Mouse (Mus musculus): ENCODE measurements at regions not wholly inside any gene's neighbourhood (a gene's known extent, or its start where the extent isn't known, plus 50 kb on each side); places are given as distances from the start of the nearest gene placed in this dataset.

DNA sequence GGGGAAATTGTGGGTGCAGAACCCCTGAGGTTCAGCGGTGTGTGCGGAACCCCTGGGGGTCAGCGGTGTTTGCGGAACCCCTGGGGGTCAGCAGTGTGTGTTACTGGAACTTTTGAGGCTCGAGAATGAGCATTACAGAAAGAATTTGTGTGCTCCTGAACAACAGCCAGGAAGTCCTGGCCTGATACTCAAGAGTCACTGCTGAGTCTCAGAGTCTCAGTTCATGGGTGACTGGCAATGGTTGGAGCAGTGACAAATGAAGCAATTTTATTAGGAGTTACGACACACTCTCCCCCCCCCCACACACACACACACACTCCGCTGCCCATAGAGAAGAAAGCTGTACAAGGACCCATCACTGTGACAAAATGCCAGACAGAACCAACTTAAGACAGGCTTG, 193.8 kb downstream of the Irs2 start:
- no peak for DNase-seq

DNA sequence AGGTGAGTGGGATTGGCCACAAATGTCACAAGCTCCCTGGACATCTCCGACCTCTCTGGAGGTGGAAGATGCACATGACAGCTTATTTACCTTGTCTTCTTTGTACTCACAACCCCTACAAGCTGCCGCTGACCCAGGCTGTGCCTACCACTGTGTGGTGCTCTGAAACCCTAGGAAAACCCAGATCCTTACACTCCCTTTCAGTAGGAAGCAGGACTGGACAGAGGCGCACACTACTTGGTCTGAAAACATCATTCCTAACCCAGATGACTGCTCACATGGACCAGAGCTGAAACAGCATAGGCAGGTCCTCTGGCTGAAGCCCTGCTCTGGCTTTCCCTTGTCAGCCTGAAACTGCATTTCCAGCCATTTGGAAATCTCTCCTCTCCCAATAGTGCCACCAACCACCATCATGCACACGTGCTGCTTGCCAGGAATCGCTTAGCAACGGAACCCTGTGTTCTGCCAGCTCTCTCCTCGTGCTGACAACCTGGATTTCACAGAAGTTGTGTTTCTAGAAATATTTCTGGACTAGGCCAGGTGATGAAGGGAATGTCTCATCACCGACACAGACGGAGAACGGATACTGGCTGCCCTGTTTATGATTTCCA, 196.1 kb downstream of the Irs2 start:
- peak; percentile 64 to 71 for DNase-seq

DNA sequence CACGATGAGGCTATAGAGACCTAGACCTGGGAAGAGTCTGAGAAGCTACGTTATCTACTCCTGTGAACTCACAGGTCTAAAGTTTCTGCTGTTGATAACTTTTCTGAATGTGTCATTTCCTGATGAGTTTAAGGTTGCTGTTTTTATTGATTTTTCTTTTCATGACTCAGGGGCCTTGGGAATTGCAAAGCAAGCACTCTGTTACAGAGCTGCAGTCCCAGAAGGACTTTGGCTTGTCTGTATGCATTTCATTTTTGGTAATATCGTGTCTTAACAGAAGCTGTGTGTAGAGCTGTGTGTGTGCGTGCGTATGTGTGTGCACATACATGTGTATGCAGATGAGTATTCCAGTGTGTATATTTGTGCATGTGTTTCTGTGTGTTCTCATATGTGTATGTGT, 201.2 kb downstream of the Irs2 start:
- no peak for DNase-seq

DNA sequence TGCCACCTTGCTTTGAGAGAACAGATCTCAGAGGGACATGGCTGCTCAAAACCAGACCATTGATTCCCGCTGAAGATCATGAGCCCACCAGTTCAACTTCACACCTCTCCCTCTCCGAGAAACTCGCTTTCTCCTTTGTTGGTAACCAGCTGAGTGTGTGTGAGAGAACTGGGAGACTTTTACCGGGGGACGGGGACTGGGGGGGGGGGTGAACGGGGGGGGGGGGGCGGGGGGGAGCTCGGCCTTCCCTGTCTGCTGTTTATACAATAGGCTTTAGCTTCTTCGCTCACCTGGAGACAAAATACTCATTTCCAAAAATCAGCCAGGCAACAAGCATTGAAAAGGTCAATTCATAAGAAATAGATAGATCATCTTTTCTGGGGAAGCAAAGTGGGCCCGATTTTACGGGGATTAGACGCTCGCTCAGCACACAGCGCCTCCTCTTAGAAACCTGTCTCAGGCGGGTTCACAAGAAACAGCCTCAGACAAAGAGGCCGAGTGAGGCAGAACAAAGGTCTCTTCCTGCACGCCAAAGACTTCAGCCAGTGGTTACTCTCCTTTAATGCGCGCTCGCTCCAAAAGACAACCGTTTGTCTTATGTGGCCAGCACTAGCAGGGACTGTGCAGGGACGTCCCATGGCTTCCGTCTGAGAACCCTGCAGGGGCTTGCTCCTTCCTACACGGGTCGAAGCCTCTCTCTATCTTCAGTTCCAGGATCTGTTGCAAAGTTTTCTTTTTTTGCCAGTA, 202.7 kb downstream of the Irs2 start:
- DNase-seq = no peak

DNA sequence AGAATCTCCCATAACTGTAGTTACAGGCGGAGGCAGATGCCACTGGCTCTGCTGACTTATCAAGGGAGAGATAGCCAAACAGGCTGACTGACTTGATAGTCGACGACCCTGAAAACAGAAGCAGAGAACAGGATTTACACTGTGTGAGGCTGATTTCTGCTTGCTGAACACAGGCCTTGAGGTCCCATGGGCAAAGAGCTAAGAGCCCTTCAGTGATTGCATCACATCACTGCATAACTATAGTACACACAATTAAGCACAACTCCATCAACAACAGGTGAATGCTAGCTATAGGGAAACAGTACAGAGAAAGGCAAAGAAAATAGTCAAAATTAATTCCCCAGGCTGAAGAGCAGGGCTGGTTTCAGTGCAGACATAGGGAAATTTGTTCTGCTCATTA, 203.3 kb downstream of the Irs2 start:
- DNase-seq = no peak

DNA sequence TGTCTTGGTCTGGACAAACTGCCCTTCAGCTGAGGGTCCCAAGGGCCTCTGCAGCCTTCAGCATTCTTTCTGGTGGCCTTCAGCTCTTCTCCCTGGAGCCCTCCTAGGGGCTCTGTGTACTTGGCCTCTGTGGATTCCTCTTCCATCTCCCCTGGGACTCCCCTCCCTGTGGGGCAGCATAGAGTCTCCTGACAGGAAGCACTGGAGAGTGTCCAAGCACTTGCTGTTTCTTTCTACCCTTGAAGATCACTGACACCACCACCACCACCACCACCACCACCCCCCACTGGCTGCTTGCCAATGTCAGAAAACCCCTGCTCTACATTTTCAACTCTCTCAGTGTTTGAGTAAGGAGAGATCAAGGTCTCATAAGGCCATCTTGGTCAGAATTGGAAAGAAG, 206.3 kb downstream of the Irs2 start:
- DNase-seq = no peak

DNA sequence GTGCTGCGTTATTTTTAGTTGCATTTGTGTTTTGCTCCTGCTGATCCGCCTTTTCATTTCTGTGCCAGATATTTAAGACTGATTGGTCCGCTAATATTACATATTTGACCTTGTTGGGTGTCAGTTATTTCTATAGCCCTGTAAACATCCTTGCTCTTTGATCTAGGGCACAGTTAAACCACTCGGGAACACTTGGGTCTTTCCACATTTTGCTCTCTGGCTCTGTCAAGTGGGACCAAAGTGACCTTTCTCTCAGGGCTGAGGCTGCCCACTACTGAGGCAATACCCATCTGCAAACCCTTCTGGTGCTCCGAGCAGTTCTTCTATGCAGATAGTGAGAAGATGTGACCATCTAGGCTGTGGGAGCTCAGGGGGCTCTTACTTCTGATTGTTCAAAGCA, 206.7 kb downstream of the Irs2 start:
- no peak for DNase-seq

DNA sequence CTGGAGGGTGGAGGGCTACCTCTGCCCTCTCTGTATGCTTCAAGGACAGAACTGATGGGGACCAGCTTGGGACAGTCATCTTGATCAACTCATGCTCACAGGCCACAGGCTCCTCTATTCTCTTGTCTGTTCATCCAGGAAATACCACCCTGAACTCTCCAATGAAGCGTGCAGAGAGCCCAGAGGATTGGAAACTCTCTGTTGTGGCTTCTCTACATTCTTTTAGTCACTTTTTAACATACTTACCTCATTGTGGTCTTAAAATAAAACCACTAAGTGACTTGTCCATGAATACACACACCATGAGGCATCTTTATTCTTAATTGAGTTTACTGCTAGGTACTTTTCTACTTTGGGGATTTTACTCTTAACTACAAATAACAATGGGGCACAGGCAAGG, 209.8 kb downstream of the Irs2 start:
- no peak for DNase-seq

DNA sequence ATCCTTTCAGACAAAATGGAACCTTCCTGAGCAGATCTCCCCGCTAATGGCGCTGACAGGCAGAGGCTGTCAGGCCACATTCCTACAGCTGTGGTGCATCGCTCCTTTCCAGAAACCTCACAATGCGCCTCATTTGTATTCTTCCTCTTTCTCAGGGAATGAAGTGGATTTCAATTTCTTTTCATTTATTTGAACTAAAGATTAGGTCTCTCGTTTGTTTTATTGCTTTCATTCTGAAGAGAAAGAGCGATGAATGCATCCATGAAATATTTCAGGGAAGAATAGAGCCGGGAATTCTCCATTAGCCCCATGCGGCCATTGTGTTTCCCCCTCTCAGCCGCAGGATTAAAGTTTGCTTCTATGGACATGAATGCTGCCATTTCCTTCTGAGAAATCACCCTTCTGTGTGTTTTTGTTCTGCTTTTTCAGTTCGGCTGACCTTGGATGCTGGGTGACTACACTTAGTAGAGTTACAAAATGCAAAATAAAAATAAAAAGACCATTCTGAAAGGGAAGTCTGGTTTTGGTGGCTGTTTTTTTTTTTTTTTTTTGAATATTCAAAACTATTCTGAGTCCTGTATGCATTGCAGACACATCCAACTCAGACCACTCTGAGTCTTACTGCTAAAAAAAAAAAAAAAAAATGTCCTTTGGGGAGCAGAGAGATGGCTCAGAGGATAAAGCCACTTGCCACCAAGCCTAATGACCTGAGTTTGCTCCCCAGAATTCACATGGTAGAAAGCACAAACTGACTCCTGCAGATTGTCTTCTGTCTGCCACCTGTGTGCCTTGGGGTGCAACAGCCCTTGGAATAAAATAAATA, 213.7 kb downstream of the Irs2 start:
- no peak for DNase-seq

DNA sequence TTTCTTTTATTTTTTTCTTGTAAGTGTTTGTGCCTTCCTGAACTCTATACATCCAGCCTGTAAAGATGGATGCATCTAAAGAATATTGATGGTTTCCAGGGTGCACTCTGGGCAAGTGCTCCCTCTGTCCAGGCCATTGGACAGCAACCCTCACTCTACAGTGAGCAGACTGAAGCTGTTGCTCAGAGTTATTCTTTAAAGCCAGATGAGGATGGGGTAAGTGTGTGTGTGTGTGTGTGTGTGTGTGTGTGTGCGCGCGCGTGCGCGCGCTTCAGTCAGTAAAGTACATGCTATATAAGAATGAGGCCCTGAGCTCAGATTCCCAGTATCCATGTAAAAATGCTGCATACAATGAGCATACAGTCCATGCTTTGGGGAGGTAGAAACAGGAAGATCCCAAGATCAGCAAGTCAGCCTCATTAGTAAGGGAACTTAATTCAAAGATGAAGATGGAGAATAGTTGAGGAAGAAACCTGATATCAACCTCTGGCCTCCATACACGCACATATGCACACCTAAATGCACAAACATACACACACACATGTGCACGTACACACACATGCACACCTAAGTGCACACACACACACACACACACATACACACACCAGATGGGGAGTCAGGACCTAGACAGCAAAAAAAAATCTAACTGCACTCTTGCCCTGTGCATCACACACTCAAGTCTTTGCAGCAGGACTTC, 214.4 kb downstream of the Irs2 start:
- DNase-seq = no peak

DNA sequence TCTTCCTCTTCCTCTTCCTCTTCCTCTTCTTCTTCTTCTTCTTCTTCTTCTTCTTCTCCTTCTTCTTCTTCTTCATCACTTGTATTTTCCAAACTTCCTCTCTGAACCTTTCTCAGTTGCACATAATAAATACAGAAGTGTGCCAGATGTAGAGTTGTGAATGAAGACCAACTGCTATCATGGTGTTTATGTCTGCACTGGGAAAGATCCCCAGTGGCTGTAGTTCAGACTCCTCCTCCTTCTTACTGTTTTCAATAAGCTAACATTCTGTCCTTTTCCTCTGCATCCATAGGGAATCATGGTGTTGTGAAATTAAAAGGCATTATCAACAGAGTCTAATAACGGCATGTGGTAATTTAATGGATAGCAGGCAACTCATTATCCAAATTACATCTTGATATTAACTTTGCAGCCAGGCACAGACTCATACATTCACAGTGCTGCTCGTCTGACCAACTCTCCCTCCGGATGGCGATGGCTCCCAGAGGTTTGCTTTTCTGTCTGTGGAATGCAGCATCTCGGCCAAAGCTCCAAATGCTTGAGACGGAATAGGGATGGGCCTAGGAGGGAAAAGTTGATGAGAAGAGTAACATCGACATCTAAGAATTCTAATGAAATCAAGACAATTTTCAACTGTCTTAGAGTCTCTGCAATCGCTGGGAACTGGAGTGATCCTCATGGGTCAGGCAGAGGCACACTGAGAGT, 219.6 kb downstream of the Irs2 start:
- DNase-seq = no peak

DNA sequence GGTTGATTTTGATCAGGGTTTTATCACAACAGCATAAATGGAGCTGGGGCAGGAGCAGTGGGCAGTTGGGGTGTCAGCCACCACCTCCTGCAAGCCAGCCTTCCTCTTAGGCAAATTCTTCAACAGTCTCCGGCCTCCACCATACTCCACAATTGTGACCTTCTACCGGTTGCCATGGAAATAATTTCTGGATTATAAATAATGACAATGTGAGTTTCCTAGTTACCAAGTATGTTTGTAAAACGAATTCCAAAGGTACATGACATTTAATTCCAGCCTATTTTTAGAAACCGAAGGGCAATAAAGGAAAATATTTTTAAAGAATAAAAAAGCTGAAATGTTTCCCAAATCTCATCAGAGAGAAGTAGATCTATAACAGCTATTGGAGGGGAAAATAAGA, 222.5 kb downstream of the Irs2 start:
- no peak for DNase-seq

DNA sequence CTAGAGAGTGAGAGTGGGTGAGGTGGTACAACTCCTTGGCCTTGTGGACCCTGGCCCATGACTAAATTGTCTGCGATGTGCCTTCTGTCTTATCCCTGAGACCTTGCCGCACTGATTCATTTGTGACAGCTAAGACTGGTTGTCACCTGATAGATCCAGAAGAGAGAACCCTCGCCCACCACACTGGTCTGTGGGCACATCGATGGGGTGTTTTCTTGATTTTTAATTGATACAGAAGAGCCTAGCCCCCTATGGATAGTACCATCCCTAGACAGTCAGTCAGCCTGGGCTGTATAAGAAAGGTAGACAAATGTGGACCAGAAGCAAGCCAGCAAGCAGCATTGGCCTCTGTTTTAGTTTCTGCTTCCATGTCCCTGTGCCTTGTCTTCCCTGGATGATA, 222.9 kb downstream of the Irs2 start:
- DNase-seq = no peak

DNA sequence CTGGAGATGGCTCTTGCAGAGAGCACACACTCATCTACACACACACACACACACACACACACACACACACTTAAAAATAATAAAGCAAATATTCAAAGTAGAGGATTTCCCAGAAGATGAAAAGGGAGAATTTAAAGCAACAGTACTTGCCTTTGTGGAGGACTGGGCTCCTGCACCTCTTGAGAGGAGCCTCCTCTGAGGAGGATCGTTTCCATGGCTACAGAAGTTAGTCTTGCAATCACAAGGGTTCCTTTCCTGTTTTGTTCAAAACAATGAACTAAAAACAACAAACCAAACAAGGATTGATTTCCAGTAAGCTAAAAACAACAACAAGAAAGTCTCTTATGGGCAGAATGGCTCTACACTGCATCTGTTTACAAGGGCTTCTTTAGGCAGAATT, 223.8 kb downstream of the Irs2 start:
- DNase-seq = no peak

DNA sequence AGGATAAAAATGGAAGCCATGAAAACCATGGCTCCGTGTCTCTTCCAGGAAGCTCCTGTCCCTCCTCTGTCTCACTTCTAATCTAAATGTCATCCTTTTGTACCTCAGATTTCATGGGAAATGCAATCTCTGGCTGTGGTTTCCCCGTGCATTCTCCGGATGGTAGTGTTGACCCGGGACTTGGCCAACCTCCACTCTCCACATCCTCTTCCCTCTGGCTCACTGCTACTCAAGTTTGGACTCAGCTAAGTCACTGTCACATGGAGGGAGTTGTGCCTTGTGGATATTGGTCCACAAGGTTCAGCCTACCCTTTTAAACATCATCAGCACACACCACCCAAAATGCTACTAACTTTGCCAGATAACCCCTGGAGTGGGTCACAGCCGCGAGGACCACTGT, 226.4 kb downstream of the Irs2 start:
- DNase-seq = no peak

DNA sequence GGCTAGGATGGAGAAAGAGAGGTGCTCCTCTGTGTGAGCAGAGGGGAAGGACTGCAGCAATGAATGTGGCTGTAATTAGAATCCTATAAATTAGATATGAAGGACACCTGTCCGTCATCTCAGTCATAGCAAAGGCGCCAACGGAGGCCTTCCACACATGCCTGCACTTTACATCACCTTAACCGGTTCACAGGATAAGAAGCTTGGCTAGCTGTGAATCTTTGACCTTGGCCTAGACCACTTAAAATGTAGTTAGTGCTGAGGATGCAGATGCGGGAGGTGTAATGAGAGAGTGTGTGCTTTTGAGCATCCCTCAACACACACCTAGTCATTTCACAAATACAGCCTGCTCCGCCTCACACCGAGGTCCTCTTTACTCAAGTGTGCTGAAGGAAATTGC, 228.6 kb downstream of the Irs2 start:
- no peak for DNase-seq

DNA sequence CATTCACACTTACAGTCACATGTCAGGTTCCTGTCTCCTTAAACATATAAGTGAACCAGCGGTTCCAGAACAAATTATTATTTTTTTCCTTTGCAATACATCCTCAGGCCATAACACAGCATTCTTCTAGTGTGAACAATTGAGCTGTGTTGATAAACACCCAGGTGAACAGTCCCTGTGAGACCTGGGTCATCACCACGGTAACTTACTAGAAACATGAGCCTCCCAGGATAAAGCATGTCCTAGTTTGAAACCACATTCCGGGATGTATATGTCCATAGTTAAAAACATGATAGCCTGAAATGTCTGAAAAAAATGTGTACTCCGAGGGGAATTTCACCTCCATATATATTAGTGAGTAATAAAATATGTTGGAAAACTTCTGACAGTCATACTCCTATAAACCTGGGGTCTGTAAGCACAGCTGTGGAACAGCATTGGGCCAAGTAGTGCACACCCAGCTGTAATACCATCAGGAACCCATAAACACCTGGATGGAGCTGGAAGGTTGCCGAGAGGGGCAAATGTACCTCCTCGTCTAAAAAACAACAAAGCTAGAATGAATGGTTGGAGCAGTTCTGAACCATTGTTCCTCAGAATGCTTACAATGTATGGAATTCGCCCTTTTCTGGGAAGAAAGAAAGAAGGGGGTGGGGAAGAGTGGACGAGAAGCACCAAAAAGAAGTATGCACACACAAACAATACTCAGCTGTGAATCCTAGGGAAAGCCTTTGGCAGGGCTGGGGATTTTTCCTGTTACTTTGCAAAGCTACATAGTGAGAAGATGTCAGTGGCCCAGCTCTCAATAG, 232.9 kb downstream of the Irs2 start:
- no peak for DNase-seq

DNA sequence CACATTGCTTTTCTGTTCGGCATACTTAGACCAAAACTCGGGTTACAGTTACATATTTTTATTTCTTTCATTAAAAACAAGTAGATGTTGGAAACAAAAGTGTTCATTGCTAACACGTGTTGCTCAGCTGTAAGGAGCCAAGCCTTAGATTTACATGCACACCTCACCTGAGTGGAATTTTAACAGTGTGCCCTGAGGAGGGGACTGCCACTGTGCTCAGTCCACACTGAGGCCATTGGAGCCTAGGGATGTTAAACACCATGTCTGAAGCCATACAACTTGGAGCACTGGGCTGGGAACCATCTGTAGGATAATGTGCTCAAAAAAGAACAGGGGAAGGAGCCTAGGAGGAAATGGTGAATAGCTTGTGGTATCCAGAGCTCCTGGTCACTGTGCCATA, 233.5 kb downstream of the Irs2 start:
- no peak for DNase-seq

DNA sequence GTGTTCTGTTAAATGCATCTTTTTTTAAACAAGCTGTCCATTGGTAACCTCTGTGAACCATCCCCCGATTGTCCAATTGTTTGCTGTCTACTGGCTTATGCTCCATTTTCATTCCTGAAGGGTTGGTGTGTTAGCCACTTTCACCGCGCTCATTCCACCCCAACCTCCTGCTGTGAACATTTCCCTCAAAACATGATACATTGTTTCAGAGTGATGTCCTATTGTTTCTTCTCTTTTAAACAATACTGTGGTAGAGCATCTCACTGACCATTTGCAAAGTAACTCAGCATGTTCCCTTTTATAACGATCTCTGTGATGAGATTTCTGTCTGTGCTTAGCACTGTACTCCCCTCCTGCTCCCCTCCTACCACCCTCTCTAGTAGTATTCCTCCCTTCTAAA, 240.1 kb downstream of the Irs2 start:
- DNase-seq = no peak

DNA sequence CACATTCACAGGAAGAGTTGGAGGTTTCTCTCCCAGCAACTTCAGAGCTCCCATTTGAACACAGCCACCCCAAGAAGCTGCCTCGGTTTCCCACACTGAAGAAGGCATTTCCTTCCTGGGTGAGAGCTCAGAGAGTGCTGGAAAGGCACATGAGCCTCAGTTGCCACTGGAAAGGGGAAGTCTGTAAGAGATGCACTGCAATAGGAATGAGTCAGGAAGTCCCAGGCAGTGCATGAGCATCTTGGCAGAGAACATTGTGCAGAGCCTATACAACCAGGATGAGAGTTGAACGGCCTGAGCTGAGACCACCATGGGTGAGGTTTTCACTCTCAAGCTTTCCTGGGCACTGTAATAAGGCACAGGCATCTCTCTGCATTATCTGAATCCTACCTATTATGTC, 244.4 kb downstream of the Irs2 start:
- DNase-seq = no peak

DNA sequence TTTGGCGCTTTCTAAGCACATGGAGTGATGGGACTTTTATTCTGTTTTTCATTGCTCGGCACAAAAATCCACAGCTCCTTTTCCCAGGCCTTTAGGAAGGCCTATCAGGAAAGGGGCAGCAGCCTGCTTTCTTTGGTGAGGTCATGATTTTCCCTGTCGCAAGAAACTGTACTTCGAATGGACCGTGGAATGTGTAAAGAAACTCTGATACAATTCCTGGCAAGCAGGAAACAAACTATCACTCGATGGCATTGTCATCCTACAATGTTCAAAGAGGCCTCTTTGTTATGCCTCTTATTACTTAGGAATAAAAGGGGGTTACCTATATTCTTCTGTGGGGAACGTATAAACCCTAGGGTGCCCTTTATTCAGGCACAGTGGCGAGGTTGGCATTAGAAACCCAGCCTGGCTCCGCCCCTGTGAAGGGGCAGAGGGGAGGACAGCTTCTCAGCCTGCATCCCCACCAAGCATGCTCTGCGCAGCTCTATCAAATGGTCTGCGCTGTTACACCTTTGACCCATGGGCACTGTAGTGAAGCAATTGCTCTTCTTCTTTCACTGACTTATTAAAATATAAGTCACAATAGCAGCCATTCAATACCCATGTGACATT, 246.5 kb downstream of the Irs2 start:
- no peak for DNase-seq

Data from cerebellum, postnatal 14 days (tissue).